Mouse (Mus musculus) Muller cell, postnatal 12 days (primary cell): ENCODE results near the gene Sik3.
"Not testable (repeated sequence)": the region's sequence is repeated elsewhere in the genome, so short reads cannot be mapped to it uniquely, and the experiment has no call there.

Experiments used
- DNase-seq: peaks from one replicate; pipeline ENCODE4 v3.0.0-alpha.2; 2015; ENCODE audit errors: inconsistent ontology term

Gene Sik3

DNA sequence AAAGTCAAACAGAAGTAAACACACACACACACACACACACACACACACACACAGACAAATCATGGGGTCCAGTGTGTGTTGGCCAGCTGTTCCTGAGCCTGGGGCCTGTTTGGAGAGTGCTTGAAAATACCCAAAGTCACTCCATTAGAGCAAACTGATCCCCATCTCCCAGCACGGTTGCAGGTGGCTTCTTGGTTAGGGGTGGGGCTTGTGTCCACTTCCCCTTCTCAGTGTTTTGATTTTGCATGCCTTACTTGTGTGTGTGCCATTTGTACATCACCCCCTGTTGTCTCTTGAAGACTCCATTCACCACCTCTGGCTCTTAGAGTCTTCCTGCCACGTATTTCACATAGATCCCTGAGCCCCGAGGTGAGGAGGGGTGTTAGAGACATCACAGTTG, 45.4 kb downstream of the Sik3 start:
- no peak for DNase-seq

GRCm38 (mm10) chr9:46060249-46060648, 47.6 kb downstream of the Sik3 start:
- DNase-seq = no peak

DNA sequence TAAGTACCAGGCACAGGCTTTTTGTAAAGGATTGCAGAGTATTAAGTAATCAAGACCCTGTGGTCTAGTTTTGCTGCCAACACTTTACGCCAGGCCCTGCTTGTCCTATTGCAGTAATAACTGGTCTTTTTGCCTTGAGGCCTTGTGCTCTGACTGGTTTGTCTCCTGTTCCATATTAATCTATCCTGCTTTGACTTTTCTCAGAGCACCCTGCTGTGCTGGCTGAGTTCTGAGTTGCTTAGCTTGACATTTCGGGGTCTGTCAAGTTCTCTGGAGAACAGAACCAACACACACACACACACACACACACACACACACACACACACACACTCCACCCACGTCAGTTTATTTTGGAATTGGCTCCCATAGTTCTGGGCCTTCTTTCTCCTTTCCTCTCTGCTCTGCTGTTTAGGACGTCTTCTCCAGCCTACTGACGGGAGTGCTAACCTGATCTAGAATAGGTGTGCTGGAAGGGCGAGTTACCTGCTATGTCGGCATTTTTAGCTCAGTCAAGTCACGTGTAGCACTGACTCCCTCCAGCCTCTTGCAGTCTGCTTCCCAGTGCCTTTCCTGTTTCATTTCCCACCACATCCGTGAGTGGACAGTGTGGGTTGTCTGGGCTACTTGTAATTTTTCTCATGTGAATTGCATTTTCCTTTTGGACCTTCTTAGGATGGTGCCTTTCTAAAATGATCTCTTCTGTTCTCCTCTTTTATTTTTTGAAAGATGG, 49.2 kb downstream of the Sik3 start:
- peak; percentile 46 for DNase-seq

GRCm38 (mm10) chr9:46064331-46064730, 51.7 kb downstream of the Sik3 start:
- no peak for DNase-seq

DNA sequence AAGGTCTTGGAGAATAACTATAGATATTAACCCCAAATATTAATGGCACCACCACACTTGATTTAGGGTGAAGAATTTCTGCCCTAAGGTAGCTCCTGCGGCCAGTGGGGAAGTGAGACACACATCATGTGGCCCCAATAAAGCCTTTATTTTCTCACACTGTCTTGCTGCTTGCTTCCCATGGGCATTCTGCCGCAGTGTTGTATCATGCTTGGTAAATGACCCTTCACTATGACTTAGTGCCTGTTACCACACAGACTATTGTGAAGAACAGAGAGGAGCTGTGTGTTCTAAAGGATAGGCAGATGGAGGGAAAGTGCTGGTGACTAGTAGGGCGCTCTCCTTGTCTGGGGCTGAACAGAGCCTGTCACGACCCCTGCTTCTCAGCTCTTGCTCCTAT, 54.1 kb downstream of the Sik3 start:
- no peak for DNase-seq

DNA sequence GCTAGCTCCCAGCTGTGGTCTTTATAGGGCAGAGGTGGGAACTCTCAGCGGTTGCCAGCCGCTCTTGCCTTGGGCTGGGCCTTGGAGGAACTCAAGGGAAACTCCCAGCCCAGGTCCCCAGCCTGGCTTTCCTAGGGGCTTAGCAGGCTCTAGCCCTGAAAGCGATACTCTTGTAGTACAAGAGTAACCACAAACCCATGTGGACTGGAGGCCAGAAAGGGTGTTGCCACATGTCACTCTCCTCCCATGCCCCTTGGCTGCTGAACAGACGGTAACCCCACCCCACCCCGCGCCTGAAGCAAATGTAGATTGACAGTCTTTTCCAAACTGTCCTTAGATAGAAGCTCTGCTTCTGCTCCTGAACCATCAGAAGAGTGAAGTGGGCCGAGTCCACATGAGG, 55.1 kb downstream of the Sik3 start:
- no peak for DNase-seq

DNA sequence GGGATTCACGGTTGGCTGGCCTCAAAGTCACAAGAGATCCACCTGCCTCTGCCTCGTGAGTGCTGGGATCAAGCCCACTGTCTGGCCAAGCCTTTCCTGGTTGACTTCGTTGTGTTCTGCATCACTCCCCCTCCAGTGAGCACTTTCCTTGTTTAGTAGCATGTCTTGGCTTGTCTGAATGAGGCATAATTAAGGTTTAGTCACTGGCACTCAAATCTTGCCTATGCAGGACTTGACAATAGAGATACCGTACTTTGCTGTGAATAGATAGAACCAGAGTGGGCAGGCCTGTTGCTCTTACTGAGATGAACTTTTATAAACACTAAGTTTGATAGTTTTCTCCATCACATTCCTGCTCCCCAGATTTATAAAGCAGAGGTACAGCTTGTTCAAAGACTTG, 56.4 kb downstream of the Sik3 start:
- DNase-seq = no peak

GRCm38 (mm10) chr9:46072101-46072835, 59.6 kb downstream of the Sik3 start:
- DNase-seq = no peak

- DNase-seq = peak; percentile 64
These were observed 60.8 kb downstream of the Sik3 start for GRCm38 (mm10) chr9:46073443-46073842.

- DNase-seq = peak; percentile 52
These were observed 63.0 kb downstream of the Sik3 start for GRCm38 (mm10) chr9:46075578-46075977.

GRCm38 (mm10) chr9:46082381-46082821, 69.8 kb downstream of the Sik3 start:
- DNase-seq = peak; percentile 20

DNA sequence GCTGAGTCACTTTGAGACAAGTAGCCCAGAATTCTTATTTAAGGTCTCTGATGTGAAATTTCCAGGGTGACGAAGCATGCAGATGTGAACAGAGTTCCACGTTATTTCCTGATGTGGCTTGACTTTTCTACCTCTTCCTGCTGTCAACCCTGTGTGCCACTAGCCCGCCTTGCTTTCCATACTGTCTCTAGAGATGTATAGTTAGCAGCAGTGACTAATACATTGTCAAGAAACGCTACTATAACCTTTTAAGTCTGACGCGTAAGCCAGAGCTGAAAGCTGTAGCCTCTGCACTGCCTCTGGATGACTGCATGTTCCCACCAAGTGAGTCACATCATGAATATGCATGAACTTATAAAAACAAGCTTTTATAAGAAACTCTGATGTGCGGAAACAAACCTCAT, 70.9 kb downstream of the Sik3 start:
- DNase-seq = peak; percentile 17

GRCm38 (mm10) chr9:46085898-46086297, 73.3 kb downstream of the Sik3 start:
- no peak for DNase-seq

GRCm38 (mm10) chr9:46086826-46087225, 74.2 kb downstream of the Sik3 start:
- DNase-seq = no peak

- no peak for DNase-seq
These were observed 74.8 kb downstream of the Sik3 start for GRCm38 (mm10) chr9:46087461-46087860.

DNA sequence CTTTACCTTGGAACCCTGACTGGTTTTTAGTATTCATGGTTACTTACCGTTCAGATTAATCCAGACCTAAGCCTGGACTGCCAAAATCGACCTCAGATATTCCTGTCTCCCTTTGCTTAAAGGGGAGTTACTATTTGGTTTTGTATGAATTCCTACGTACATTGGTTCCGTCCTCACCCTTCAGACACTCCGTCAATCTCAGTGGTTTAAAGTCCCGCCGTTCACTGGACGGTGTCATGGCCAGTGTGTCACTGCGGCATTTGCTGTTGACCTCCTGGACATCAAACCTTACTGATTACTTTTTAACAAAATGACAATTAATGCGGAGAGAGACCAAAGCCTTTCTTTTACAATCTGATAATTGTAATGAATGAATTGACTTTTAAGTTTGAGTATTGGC, 76.1 kb downstream of the Sik3 start:
- no peak for DNase-seq

GRCm38 (mm10) chr9:46090066-46090465, 77.4 kb downstream of the Sik3 start:
- no peak for DNase-seq

DNA sequence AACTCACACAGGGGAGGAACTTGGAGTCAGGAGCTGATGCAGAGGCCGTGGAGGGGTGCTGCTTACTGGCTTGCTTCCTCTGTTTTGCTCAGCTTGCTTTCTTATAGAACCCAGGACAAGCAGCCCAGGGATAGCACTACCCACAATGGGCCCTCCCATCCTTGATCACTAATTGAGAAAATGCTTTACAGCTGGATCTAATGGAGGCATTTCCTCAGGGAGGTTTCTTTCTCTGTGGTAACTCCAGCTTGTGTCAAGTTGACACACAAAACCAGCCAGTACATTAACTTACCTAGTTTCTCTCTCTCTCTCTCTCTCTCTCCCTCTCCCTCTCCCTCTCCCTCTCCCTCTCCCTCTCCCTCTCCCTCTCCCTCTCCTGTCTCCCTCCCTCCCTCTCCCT, 78.5 kb downstream of the Sik3 start:
- DNase-seq = not testable (repeated sequence)

DNA sequence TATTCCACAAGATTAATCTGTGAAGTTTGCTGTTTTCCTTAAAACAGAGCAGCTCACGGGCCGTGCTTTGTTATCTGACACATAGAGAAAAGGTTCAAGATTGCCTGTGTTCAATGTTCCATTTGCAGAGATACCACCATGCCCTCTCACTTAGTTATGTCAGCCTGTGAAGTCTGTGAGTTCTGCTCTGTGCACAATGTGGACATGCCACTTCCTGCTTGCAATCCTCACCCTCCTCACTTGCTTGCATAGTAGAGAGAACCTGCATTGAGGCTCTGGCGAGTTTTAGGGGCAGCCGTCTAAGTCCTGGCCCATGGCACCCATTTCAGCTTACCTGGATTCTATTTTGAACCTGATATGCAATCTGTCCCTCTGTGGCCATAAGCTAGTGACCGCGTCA, 80.0 kb downstream of the Sik3 start:
- DNase-seq = no peak

- no peak for DNase-seq
These were observed 85.9 kb downstream of the Sik3 start for GRCm38 (mm10) chr9:46098360-46098985.

- no peak for DNase-seq
These were observed 86.5 kb downstream of the Sik3 start for GRCm38 (mm10) chr9:46099107-46099506.

DNA sequence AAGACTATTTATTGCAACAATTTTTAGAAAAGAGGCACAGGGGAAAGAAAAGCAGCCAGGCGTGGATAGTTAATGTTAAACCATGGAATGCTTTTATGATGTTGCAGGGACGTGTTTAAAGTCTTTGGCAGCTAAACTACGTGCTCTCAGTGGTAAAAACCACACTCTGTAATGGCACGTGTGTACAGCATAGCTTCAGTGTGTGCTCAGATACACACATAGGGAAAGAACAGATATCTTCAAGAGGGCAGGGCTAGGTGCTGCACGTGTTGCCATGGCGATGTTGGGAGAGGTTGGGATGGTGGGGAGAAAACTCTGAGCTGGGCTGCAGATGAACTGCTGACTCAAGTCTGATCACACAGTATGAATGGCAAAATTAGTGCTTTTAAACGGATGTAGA, 90.5 kb downstream of the Sik3 start:
- DNase-seq = no peak

- DNase-seq = no peak
These were observed 93.5 kb downstream of the Sik3 start for GRCm38 (mm10) chr9:46106105-46106504.
